Mouse (Mus musculus) mouse trophoblast stem cell (cell line): ENCODE results near the gene Gm20388.

ENCODE experiments used
- in situ Hi-C, 2 experiments: fragments of 300-500 bp; cut with MseI, MboI; formaldehyde crosslinking; loops; 2 replicates in 1 of 2; 3 replicates in 1 of 2; pipeline ENCODE4 v1.15.1; 2025

Gm20388 gene

GRCm38 (mm10) chr8:124371410-124372123 lies 4460.9 kb downstream of the Gm20388 start:
- in situ Hi-C loops: no loop called here

DNA sequence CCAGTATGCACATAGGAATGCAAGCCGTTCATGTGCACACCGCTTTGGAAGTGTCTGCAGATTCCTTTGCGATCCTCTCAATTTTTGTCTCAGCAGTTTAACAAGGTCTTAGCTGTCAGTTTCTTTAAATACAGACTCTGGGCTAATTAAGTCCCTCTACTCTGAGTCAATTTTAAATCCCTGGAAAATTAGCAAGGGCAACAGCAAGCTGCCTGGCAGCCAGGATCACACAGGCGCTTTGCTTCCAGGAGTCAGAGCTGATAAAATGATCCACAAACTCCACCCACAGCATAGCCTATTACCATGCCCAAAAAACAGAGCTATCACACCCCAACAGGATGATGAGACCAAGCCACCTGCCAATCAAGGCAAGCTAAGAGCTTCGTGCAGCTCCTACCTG lies 4463.1 kb downstream of the Gm20388 start:
- in situ Hi-C loops: no loop called here

- in situ Hi-C loops: no loop called here
Observed at GRCm38 (mm10) chr8:124375168-124375567, 4464.5 kb downstream of the Gm20388 start.

GRCm38 (mm10) chr8:124375727-124376126 lies 4465.1 kb downstream of the Gm20388 start:
- in situ Hi-C loops: no loop called here

DNA sequence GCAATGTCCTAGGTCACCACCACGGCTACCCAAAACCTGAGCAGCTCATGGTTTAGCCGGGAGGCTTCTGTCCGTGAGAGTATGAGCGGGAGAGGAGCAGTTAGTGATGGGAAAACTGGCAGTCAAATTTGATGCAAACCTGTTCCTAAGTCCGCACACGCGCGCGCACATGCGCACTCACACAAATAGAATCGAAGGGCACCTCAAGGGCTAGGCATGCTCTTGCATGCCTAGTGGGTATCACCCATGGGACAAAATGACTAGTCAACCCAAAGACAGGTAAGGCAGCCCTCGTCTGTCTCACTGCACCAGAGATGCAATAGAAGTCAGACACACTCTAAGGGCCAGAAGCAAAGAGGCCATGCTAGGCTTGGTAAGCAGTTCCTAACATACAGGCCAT lies 4465.8 kb downstream of the Gm20388 start:
- in situ Hi-C loops: no loop called here

DNA sequence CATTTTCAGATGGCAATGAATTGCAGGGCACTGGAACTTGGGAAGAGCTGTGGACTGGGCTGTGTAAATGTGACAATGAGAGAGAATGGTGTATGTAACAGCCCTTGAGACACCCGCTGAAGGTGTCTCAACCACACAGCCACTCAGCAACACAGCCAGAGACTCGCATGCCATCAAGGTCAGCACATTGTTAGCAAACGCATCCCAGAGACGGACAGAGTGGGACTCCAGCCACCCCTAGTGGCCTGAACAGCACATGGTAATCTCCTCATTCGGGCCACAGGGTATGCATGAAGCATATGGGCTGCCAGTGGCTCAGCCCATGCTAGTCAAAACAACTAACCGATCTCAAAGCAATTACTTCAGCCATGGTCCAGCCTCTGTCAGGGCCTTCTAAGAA lies 4468.6 kb downstream of the Gm20388 start:
- in situ Hi-C loops: no loop called here

- in situ Hi-C loops: no loop called here
Observed at GRCm38 (mm10) chr8:124382235-124382634, 4471.6 kb downstream of the Gm20388 start.

DNA sequence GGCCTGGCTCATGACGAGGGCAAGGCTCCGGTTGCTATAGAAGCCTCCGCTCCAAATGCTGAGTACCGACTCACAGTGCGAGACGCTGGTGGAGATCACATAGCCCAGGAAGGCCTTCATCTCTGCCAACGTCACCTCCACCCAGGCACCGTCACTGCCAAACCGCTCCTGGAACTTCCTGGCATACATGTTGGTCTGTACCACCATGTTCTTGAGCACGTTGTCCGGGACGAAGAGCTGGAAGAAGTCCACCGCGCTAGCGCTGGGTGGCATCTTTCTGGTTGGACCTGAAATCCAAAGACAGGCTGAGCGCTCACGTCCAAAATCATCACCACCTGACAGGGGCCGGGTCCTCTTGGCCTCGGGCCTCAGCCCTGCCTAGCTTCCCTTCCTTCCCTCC lies 4473.7 kb downstream of the Gm20388 start:
- in situ Hi-C loops: no loop called here

DNA sequence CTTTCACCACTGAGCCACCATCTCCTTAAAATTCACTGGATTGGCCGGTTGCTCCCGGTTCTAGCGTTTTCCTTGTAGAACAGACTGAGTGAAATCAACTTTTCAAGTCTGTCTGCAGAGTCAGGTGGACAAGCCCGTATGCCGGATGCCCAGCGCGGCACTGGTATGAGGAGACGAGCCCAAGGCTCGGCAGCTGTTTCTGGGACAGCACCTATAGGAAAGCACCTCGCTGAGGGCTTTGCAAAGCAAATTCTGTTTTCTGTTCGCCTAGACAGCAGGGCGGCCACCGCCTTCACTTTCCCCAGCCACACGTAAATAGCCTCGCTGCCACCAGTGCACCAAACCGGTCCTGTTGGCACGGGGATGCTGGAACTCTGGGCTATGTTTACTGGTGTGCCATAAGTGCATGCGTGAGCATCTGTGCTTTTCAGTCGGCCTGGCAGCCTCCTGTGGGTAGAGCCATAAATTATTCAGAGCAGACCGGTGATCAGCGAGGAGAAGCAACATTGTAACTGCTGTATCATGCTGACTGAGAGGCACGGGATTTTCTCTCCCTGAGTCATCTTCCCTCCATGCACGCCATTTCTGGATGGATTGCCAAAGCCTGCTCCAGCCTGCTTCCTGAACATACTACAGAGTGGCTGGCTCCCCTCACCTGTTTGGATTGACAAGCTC lies 4475.7 kb downstream of the Gm20388 start:
- in situ Hi-C loops: no loop called here

GRCm38 (mm10) chr8:124389495-124389894 lies 4478.9 kb downstream of the Gm20388 start:
- in situ Hi-C loops: no loop called here

DNA sequence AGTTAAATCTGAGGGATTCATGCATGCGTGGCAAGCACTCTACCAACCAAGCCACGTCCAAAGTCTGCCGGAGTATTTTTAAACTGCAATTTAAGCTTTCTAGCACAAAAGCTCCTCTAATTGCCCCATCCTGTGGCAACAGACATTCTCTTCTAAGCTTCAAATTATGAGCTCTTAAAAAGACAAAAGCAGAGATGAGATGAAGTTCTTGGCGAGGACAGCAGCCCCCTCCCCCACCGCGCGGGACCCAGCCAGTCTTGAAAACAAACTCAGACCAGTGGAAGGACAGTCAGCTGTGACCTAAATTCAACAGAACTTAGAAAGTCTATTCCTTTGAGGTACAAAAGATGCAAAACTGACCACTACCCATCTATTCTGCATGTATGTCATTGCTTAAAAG lies 4480.6 kb downstream of the Gm20388 start:
- in situ Hi-C loops: no loop called here

DNA sequence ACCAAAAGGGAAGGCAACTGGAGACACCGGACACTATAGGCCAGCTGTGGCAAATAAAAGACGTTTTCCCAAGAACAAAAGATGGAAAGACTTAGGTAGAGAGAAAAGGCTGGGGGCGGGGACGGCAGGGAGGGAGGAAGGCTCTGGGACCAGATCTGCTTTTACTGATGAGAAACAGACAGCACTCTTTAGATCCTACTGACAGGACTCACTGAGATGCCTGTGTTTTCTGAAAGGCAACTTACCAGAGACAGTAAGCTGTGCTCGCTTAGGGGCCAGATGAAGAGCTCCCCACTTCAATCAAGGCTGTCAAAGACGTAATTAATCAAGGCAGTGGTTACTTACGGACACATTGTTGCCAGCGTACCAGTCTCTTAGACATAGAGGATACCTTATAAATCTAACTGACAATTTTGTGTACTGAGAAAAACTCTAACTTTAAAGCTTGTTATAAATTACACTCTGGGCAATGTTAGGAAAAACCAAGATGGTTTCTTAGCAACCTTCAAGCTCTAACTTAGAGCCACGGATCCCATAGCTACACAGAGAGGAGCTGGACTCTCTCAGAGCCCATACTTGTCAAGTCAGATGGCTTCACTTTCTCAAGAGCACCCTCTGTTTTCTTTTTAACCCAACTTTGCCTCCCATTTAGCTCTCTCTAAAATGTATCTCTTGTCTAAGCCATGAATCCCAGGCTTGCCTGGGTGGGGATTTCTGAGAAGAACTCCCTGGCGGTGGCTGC lies 4481.8 kb downstream of the Gm20388 start:
- in situ Hi-C loops: no loop called here

- in situ Hi-C loops: no loop called here
Observed at GRCm38 (mm10) chr8:124393013-124393412, 4482.4 kb downstream of the Gm20388 start.

DNA sequence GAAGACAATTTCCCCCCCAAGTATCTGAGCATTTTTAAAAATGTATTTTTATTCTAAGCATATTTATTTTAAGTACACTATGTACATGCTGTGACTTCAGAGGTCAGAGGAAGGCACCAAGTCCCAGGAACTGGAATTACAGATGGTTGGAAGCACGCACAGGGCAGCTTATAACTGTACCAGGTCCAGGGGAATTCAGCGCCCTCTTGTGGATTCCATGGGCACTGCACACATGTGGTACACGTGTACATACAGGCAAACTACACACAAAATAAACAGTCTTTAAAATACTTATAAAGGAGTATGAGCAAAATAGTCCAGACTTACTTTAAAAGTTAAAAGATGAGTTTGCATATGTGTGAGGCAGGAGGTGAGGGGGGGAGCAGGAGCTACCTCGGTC lies 4483.3 kb downstream of the Gm20388 start:
- in situ Hi-C loops: no loop called here

GRCm38 (mm10) chr8:124394951-124395350 lies 4484.3 kb downstream of the Gm20388 start:
- in situ Hi-C loops: no loop called here
